Mouse (Mus musculus) layer of hippocampus, adult 9-10 months (tissue): ENCODE results near the gene Mapk10.

Experiments
- DNase-seq: peaks from one replicate; pipeline ENCODE4 v3.0.0; 2022; ENCODE audit warnings: low spot score

Mapk10 gene

DNA sequence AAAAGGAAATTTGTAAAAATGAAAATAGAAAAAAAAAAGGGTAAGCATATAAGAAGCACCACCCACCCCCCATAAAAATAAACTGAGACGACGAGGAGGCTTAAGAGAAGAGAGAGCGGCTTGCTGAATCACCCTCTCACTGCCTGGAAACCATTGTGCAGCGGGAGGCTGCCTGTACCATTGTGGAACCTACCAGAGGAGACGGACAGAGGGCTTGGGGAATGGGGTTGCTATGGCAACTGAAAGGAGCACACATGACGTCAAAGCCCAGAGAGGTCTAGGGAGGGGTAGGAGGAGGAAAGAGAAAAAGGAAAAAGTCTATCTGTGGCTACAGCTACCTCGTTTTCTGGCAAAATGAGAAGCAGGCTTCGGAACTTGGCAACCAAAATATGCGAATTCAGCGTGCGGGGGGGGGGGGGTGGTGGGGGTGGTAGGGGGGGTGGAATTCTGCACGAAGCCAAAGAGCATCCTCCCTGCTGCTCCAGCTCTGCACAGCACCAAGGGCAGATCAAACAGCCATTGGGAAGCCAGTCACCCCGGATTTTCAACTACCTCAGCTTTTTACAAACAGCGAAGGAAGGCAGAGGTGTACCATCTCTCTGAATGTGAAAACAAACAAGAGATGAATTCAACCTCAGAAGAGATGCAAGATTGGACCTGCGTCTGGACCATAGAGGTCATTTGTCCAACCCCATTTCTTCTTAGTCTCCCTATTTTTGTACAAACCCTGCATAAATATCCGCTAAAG, at the start of gene Mapk10:
TSS of gene Mapk10 (minus strand) at position 234 of the 748 bp plus-strand sequence.
- peak; percentile 78 for DNase-seq

DNA sequence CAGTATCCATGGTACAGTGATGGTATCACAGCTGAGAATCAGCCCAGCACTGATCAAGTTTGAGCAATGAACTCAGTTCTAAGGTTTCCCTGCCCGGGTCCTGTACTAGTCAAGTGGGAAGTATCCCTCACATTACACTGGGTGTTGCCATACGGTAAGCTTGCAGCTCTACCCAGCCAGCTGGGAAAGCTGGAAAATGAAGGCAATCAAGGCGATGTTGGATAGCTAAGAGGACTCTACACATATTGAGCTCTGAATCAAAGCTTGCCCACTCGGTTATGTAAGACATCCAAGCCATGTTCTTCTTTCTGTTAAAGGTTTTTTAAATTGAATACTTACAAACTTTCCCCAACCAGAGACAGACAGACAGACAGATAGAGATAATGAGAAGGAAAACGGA, 45.0 kb upstream of the Mapk10 start:
- DNase-seq = no peak

DNA sequence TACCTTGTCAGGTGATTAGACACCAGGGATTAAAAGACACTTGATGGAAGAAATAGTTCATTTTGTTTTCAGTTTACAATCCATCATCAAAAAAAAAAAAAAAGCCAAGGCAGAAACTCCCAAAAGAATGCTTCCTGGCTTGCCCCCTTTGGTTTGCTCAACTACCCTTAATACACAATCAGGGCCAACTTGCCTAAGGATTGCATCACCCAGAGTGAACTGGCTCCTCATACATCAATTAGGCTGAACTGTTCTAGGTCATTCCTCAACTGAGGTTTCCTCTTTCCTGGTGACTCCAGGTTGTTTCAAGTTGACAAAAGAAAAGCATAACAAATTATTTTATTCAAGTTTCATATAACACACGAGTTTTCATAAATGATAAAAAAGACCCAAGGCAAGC, 31.3 kb upstream of the Mapk10 start:
- no peak for DNase-seq

DNA sequence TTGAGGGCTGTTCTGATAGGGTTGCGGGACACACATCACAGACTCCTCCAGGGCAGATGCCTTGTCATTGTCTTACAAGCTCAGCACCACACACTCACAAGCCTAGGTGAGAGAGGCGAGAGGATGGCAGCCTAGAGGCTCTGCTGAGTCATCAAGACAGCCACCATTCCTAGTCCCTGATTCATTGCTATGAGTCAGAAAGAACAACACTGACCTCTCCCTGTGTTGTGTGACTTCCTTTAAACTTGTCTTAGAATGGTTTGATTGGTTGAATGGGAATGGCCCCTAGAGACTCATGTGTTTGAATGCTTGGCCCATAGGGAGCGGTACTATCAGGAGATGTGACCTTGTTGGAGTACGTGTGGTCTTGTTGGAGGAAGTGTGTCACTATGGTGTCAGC, 20.7 kb upstream of the Mapk10 start:
- no peak for DNase-seq

- DNase-seq = no peak
Observed at GRCm38 (mm10) chr5:103230334-103230733, 19.2 kb upstream of the Mapk10 start.

DNA sequence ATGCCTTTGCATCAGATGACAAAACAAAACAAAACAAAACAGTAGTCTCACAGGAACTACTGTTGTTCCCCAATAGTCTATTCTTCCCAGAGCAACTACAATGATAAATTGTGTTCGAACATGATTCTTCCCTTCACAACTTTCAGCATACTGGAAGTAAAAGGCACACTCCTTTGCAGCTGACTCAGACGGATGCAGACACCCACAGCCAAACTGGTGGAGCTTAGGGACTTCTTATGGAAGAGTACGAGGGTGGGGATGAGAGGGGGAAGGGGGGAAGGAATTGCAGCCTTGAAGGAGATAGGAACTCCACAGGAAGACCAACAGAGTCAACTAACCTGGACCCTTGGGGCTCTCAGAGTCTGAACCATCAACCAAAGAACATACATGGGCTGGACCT, 18.2 kb upstream of the Mapk10 start:
- DNase-seq = no peak

DNA sequence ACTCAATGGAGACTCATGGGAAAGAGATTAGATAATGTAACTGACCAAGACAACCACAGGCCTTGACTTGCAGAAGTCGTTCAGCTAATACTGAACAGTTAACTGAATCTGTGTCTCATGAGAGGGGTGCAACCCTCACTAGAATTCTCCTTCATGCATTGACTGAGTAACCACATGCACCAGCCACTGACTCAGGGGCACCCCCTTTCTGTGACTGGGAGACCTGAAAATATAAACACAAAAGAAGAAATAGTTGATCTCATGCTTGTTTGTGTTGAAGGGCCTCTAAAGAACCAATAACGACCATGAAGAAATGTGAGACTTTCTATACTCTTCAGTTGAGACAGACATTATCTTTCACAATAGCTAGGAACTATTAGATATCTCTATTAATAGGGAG, 10.9 kb upstream of the Mapk10 start:
- no peak for DNase-seq

DNA sequence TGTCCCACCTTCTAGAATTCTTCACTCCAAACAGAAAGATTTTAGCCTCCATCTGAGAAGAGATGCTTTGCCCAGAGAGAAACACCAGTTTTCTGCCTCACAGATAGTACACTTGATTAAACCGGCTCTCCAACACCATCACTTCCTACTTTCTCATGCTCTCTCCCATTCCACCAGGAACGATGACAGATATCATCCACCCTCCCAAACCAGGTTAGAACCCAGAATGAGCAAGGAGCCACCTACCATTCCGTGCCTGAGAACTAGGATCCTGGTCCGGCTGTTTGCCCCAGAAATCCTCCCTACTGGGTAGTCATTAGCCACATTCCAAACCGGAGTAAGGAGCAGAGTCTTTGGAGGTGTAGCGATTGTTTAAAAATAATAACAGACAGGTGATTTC, 490 bp downstream of the Mapk10 start:
- DNase-seq = no peak

DNA sequence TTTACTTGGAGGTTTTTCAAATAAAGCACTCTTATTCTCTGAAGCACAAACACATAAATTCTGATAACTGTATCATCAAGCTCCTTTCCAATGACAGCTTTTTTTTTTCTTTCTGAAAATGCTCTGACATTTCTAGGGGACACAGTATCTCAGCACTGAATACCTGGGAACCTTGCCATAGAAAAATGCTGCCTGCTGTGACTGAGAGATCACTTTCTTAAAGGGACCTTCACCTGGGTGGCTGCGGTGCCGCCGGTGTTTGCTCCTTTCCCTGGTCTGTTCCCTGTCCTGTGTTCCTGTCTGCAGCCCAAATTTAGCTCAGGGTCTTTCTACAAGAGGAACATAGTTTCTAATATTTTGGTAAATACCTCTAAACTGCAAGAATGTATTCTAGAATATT, 1.1 kb downstream of the Mapk10 start:
- no peak for DNase-seq

- no peak for DNase-seq
Observed at GRCm38 (mm10) chr5:103209486-103209885, 1.6 kb downstream of the Mapk10 start.

DNA sequence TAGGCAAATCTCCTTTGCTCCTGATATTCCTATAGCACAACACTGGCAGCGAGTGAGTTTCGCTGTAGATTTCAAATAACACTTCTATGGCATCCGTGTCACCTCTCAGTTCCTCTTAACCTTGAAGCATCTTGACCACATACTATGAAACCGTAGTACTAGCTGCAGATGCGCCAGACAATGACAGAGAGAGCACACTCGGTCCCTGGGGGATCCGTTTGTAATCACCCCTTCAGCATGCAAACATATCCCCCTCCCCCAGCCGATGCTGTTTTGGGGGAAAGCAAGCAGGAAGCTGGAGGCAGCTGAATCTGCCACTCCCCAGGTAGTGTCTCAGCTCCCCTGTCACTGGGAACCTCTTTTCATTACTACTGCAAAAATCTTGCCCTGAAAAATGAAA, 2.3 kb downstream of the Mapk10 start:
- DNase-seq = no peak

GRCm38 (mm10) chr5:103208021-103208511, 3.1 kb downstream of the Mapk10 start:
- no peak for DNase-seq

GRCm38 (mm10) chr5:103197796-103198325, 13.3 kb downstream of the Mapk10 start:
- DNase-seq = no peak

DNA sequence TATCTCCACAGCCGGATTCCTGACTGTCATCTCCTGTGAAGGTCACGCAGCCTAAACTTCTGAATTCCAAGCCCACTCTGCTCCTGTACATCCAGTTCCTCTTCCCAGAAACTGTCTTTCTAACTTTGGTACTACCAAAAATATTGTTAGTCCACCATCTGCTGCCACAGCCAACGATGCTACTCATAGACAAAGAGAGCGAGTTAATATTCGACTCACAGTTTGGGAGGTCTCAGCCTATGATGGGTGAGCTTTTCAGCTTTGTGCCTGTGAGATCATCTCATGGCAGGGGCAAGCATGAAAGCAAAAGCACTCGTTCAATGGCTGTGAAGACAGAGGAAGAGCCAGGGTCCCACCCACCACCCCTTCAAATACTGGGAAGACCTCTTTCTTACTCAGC, 16.6 kb downstream of the Mapk10 start:
- DNase-seq = no peak

DNA sequence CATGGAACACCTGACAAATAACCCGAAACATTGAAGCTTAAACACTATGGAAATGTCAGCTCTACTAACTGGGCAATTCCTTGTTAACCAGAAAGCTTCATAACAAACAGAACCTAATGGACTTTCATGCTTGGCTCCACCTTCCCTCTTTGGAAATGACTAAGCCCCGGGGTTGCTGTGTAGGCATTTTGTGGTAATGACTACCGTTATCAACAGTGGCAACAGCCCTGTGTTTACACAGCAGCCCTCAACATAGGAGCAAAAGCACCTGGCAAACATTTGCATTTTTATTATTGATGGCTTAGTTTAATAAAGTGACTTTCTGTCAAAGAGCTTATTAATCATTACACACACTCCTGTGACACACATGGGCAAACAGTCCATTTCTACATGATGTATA, 17.4 kb downstream of the Mapk10 start:
- DNase-seq = no peak

DNA sequence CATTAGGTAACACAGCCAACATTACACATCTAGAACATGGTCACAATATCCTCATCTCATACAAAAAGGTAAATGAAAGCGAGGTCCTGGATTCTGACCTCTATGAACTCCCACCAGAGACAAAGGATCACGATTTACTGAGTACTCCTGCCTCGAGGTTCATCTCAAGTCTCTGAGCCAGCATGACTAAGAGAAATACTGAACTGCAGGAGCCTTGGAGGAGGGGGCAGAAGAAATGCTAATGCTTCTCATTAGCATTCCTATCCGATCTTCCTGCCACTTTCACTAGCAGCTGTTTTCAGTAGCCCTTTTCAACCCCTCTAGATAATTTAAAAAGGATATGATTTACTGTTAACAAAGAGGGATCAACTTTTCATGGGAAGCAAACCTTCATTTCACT, 19.6 kb downstream of the Mapk10 start:
- no peak for DNase-seq

- DNase-seq = no peak
Observed at GRCm38 (mm10) chr5:103184256-103184655, 26.9 kb downstream of the Mapk10 start.

DNA sequence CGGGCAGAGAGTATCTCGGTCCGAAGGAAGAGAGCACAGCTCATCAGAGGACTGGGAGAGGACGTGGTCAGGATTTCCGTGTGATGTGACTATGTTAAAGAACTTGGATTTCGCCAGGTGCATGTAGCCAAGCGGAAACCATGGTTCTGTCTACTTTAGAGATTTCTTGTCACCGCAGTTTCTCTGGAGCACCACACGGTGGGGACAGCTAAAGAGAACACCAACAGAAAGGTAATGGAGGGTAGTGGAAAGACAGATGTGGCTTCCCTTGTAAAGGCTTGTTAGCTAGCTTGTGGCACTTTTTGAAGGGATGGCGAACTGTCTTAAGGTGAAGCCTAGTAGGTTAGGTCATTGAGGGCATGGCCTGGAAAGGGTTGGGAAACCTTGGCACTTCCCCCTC, 29.5 kb downstream of the Mapk10 start:
- DNase-seq = no peak

GRCm38 (mm10) chr5:103177010-103177409, 34.1 kb downstream of the Mapk10 start:
- no peak for DNase-seq

DNA sequence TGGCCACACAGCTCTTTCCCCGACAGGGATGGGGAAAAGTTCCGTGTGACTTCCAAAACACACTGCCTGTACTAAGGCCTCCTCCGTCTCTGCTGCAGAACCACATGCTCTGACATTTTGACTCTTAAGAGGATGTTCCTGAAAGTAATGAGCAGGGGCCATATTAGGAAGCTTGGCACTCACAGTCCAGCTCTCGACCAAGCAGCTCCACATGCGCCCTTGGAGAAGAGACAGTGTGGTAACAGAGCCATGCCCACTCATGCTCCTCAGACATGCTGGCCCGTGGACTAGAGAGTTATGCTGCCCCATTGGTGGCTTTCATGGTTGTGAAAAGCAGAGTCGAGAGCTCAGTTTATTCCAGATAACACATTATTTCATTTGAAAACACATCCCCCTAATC, 35.1 kb downstream of the Mapk10 start:
- no peak for DNase-seq

DNA sequence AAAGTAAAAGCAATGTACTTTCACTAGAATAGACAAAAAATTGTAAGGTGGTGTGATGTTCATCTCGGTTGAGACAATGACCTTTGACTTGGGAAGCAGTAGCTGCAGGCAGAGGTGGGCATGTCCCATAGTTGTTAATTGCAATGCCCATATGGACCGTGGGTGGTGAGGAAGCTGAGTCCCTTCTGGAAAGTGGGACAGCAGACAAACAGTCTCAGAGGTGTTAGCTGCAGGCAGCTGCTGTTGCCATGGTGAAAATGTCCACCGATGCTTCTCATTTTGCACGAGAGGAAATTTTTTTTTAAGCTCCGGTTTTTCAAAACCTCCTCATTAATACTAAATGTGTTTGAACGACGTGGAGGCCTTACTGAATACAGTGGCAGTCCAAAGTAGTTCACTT, 36.5 kb downstream of the Mapk10 start:
- peak; percentile 39 for DNase-seq

DNA sequence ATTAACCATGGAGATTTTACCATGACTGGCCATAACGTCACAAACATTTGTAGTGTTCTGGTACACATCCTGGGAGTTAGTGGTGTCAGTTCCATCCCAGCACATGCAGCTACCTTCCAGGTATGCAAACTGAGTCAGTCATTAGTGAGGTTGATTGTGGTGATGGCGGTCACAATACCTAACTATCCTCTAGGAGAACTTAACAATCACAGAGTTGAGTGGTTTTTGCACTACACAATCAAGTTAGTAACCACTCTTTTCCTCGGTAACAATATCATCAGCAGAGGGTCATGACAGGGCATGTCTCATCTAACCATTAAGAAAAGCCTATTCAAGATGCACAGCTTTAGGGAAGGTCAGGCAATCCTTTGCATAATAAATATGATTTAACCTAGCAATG, 39.9 kb downstream of the Mapk10 start:
- DNase-seq = no peak

- DNase-seq = no peak
Observed at GRCm38 (mm10) chr5:103167371-103167770, 43.8 kb downstream of the Mapk10 start.

DNA sequence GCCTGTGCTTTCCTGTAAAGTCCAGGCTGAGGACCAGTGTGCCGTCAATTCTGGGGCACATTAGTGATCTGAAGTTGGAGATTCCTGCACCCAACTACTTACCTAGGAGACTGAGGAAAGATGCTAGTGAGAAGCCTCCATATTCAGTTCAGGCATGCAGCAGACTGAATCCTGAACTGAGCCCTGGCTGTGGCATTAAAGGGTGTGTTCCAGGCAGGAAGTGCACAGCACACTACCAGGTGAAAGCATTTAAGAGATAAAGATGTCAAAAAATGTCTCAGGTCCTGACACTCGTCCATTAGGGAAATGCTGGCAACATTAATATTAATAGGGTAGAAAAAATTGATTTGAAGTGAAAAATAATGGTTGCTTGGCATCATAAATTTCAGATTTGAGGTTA, 44.4 kb downstream of the Mapk10 start:
- DNase-seq = no peak
